Mouse (Mus musculus): ENCODE measurements at regions not wholly inside any gene's neighbourhood (a gene's known extent, or its start where the extent isn't known, plus 50 kb on each side); places are given as distances from the start of the nearest gene placed in this dataset.
"Not testable (repeated sequence)": the region's sequence is repeated elsewhere in the genome, so short reads cannot be mapped to it uniquely, and the experiment has no call there.

DNA sequence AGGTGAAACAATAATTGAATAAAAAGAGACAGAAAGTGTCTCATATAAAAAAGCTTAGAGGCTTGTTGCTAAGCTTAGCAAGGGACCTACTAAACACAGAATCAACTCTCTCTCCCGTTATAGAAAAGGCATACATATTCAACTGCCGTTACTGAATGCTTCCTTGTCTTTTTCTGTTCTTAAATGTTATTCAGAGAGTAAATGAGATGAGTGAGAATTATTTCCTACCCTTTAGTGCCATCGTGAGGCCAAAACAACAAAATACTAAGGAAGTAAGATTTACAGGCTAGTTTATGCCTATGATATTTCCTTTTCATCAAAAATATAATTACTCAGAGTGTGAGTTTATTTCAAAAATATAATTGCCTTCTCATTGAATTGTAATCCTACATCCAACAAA, 686.6 kb upstream of the 1700008P02Rik start:
- ATAC-seq (replicated peaks; ENCODE audit: low FRiP score), result no peak
- Histone ChIP-seq H3K9me3 (replicated peaks) (no peaks in the 10 kb centered on the region), H3K4me2 (no peak overlapping the region), H3K4me1 (no peaks in the 10 kb centered on the region), H3K36me3 (no peaks in the 10 kb centered on the region), H3K27me3 (no peaks in the 10 kb centered on the region), H3K27ac (no peak overlapping the region), H3K9ac (no peak overlapping the region), H3K4me3 (replicated peaks) (no peak overlapping the region)
- 37% methylated on average over 3 of the region's 3 CpGs for WGBS

GRCm38 (mm10) chr3:7298511-7298910, 678.3 kb upstream of the 1700008P02Rik start:
- H3K9me3 ChIP-seq (replicated peaks), result no peaks in the 10 kb centered on the region
- ATAC-seq (replicated peaks; ENCODE audit: low FRiP score), result no peak
- H3K9ac ChIP-seq, result no peak overlapping the region
- H3K4me1 ChIP-seq, result no peaks in the 10 kb centered on the region
- WGBS, result 66% methylated on average over 3 of the region's 3 CpGs
- H3K4me2 ChIP-seq, result no peak overlapping the region
- H3K27ac ChIP-seq, result no peak overlapping the region
- H3K4me3 ChIP-seq (replicated peaks), result no peak overlapping the region
- H3K27me3 ChIP-seq, result no peaks in the 10 kb centered on the region
- no peaks in the 10 kb centered on the region for H3K36me3 ChIP-seq

DNA sequence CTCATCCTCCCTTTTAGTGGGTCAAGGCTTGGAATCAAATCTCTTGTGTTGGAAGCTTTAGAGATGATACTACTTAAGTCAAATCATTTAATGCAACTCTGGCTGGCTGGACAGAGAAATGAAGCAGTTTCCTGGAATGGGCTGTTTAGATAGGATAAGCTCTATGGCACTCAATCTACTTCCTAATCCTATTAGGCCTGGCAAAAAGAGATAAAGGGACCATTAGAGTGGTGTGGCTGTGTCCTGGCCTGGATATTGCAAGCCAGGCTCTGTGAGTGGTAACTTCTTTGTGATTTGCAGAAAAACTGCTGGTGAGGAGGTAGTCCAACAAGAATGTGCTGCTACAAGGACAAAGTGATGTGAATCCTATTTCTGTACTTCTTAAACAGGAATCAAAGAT, 670.8 kb upstream of the 1700008P02Rik start:
- no peak overlapping the region for H3K4me3 ChIP-seq (replicated peaks)

DNA sequence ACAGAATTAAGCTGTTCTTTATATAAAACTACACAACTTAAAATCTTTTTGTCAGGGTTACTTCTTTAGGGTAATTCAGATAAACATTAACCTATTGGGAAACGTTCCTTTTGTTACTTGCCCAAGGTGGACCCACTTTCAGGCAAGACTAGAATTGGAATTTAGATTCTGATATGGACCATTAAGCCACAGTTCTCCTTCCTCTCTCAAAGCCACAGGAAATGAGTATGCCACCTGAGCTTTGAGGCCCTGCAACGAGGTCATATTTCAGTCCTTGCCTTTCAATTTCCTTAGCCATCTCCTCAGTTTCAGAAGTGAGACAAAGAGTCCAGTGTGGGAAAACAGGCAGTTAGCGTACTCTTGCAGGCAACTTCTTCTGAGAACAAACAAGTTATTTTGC, 637.3 kb upstream of the 1700008P02Rik start:
- H3K4me3 ChIP-seq (replicated peaks), result no peak overlapping the region
- H3K9ac ChIP-seq, result no peak overlapping the region
- no peaks in the 10 kb centered on the region for H3K9me3 ChIP-seq (replicated peaks)
- no peaks in the 10 kb centered on the region for H3K36me3 ChIP-seq
- H3K27ac ChIP-seq, result peak overlapping the region; percentile 45
- H3K27me3 ChIP-seq, result no peaks in the 10 kb centered on the region
- H3K4me2 ChIP-seq, result no peak overlapping the region
- WGBS, result 21% methylated on average over 3 of the region's 3 CpGs
- H3K4me1 ChIP-seq, result no peaks in the 10 kb centered on the region
- peak; percentile 93 for ATAC-seq (replicated peaks; ENCODE audit: low FRiP score)

More for the DNA sequence above, 670.8 kb upstream of the 1700008P02Rik start:
- Histone ChIP-seq H3K4me2 (no peak overlapping the region), H3K9ac (no peak overlapping the region), H3K27me3 (no peaks in the 10 kb centered on the region), H3K4me1 (no peaks in the 10 kb centered on the region), H3K9me3 (replicated peaks) (no peaks in the 10 kb centered on the region), H3K36me3 (no peaks in the 10 kb centered on the region), H3K27ac (no peak overlapping the region)
- ATAC-seq (replicated peaks; ENCODE audit: low FRiP score), result no peak

DNA sequence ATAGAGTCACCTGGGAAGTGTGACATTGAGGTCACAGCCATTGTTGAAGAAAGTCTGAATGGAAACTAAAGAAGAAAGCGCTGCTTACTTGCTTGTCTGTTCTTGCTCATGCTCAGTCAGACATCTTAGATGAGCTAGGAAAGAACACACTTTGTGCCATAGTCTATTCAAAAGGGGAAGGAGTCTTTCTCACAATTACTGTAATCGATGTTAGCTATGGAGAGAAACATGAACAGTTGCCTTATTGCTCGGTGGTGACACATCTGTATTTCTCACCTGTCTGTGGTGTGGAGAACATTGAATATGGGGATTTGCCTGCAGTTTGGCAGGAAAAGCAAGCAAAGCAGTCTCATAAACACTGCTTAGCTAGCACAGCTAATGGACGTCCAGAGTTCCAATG, 628.1 kb upstream of the 1700008P02Rik start:
- Histone ChIP-seq H3K4me1 (no peaks in the 10 kb centered on the region), H3K36me3 (no peaks in the 10 kb centered on the region), H3K27me3 (no peaks in the 10 kb centered on the region), H3K9me3 (replicated peaks) (no peaks in the 10 kb centered on the region), H3K4me3 (replicated peaks) (no peak overlapping the region), H3K9ac (no peak overlapping the region), H3K4me2 (no peak overlapping the region), H3K27ac (no peak overlapping the region)
- ATAC-seq (replicated peaks; ENCODE audit: low FRiP score), result no peak
- WGBS, result 84% methylated on average over 4 of the region's 4 CpGs

- 71% methylated on average over 2 of the region's 2 CpGs for WGBS
Measured at GRCm38 (mm10) chr3:7229769-7230168, 609.5 kb upstream of the 1700008P02Rik start.

GRCm38 (mm10) chr3:7188531-7188930, 568.3 kb upstream of the 1700008P02Rik start:
- WGBS, result 81% methylated on average over 1 of the region's 1 CpGs
- H3K4me2 ChIP-seq; H3K27me3 ChIP-seq; H3K36me3 ChIP-seq; ATAC-seq (replicated peaks; ENCODE audit: low FRiP score); H3K4me1 ChIP-seq; H3K9me3 ChIP-seq (replicated peaks); H3K4me3 ChIP-seq (replicated peaks); H3K27ac ChIP-seq; H3K9ac ChIP-seq: not testable (repeated sequence)

More at GRCm38 (mm10) chr3:7229769-7230168, 609.5 kb upstream of the 1700008P02Rik start:
- Histone ChIP-seq H3K27ac (no peak overlapping the region), H3K4me3 (replicated peaks) (no peak overlapping the region), H3K9me3 (replicated peaks) (no peaks in the 10 kb centered on the region), H3K36me3 (no peaks in the 10 kb centered on the region), H3K9ac (no peak overlapping the region), H3K27me3 (no peaks in the 10 kb centered on the region), H3K4me1 (no peaks in the 10 kb centered on the region), H3K4me2 (no peak overlapping the region)
- no peak for ATAC-seq (replicated peaks; ENCODE audit: low FRiP score)

GRCm38 (mm10) chr3:7166596-7166995, 546.4 kb upstream of the 1700008P02Rik start:
- ATAC-seq (replicated peaks; ENCODE audit: low FRiP score), result no peak
- H3K9ac ChIP-seq, result no peak overlapping the region
- H3K4me2 ChIP-seq, result no peak overlapping the region
- 69% methylated on average over 3 of the region's 3 CpGs for WGBS
- H3K4me1 ChIP-seq, result no peaks in the 10 kb centered on the region
- no peaks in the 10 kb centered on the region for H3K9me3 ChIP-seq (replicated peaks)
- no peaks in the 10 kb centered on the region for H3K36me3 ChIP-seq
- H3K27me3 ChIP-seq, result no peaks in the 10 kb centered on the region
- no peak overlapping the region for H3K4me3 ChIP-seq (replicated peaks)
- no peak overlapping the region for H3K27ac ChIP-seq

DNA sequence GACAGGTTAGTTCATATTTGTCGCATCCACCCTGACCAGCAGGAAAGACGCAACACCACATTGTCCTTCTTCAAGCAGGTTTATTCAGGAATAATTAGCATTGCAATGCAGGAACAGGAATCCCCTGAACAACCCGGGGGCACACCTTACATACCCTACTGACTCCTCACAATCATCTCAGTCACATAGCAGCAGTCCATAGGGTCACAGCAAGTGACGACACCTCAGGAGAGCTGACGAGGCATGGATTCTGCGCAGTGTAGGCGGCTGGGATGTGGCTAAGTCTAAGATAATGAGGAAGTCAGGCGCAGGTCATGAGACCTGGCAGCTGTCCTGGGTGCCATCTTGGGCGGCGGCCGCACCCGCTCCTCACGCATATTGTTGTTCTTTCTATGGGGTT, 518.8 kb upstream of the 1700008P02Rik start:
- Histone ChIP-seq H3K4me3 (replicated peaks) (no peak overlapping the region), H3K9me3 (replicated peaks) (0 out of 2 replicates have a peak, but pooled peaks cover 3% of the 10 kb centered on the region), H3K4me2 (no peak overlapping the region), H3K4me1 (no peaks in the 10 kb centered on the region), H3K27me3 (no peaks in the 10 kb centered on the region), H3K27ac (no peak overlapping the region), H3K36me3 (no peaks in the 10 kb centered on the region), H3K9ac (no peak overlapping the region)
- WGBS, result 94% methylated on average over 13 of the region's 13 CpGs
- ATAC-seq (replicated peaks; ENCODE audit: low FRiP score), result no peak

GRCm38 (mm10) chr3:7134714-7135113, 514.5 kb upstream of the 1700008P02Rik start:
- ATAC-seq (replicated peaks; ENCODE audit: low FRiP score), result no peak
- no peaks in the 10 kb centered on the region for H3K4me1 ChIP-seq
- H3K27ac ChIP-seq, result no peak overlapping the region
- WGBS, result 73% methylated on average over 1 of the region's 1 CpGs
- H3K27me3 ChIP-seq, result no peaks in the 10 kb centered on the region
- H3K9ac ChIP-seq, result no peak overlapping the region
- no peaks in the 10 kb centered on the region for H3K36me3 ChIP-seq
- no peak overlapping the region for H3K4me3 ChIP-seq (replicated peaks)
- H3K4me2 ChIP-seq, result no peak overlapping the region
- no peaks in the 10 kb centered on the region for H3K9me3 ChIP-seq (replicated peaks)

All from kidney, embryonic 15.5 days (tissue).